Mouse (Mus musculus): ENCODE data around the gene Gpcpd1.

DNA sequence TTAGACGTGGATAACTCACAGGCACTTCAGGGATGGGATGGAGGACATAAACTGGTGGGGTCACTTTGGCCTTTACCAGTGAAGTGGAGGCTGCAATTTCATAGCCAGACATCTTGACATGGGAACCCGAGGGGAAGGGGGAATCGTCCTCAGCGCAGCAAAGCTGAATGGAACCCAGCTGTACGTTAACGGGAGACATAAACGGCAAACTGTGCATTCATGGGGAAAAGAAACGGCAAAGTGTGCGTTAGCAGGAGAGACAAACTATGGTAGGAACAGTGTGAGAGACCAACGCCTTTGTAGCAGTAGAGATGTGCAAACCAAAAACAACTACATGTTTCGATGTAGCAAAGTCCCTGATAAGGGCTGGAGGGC lies 74.6 kb downstream of the Gpcpd1 start:
- no peak for TF ChIP-seq CTCF (IDR thresholded peaks at IDR 0.05; ENCODE audit: low read depth)
- no peak for TF ChIP-seq EP300 (optimal IDR thresholded peaks at IDR 0.05)
